Mouse (Mus musculus) embryonic facial prominence, embryonic 11.5 days (tissue): ENCODE measurements around the gene Tradd. TPM values are rescaled to one million over a fixed set of nuclear protein-coding genes. Genes with fewer than 3 reads are reported as not detected.

Experiments used
- ATAC-seq: fragments of 200-750 bp; cut with Nextera tagmentation; replicated peaks from 2 replicates; pipeline ENCODE4 v1.8.0; 2017; ENCODE audit warnings: low read depth; ENCODE audit not compliant: insufficient number of reproducible peaks, low FRiP score, low TSS enrichment
- DNase-seq: peaks from one replicate; pipeline ENCODE4 v3.0.0-alpha.2; 2015; ENCODE audit warnings: low spot score
- H3K27ac ChIP-seq: fragments of 300-500 bp; sonication (generic); replicated peaks from 2 replicates; pipeline ENCODE4 v1.5.1; 2014; ENCODE audit warnings: mild to moderate bottlenecking, low read depth, low read length, control low read depth
- H3K27me3 ChIP-seq: fragments of 300-500 bp; sonication (generic); 2 replicates; pipeline ENCODE4 v1.6.1; 2014; ENCODE audit warnings: mild to moderate bottlenecking, low read length, moderate library complexity, mixed read lengths; ENCODE audit not compliant: control insufficient read depth, insufficient read depth
- H3K36me3 ChIP-seq: fragments of 300-500 bp; sonication (generic); replicated peaks from 2 replicates; pipeline ENCODE4 v1.6.1; 2014; ENCODE audit warnings: low read depth, mild to moderate bottlenecking, low read length, moderate library complexity, mixed read lengths; ENCODE audit not compliant: control insufficient read depth, insufficient read depth
- H3K4me1 ChIP-seq: fragments of 300-500 bp; sonication (generic); 2 replicates; pipeline ENCODE4 v1.6.1; 2014; ENCODE audit warnings: low read length, mixed read lengths; ENCODE audit not compliant: control insufficient read depth, insufficient read depth
- H3K4me2 ChIP-seq: fragments of 300-500 bp; sonication (generic); 2 replicates; pipeline ENCODE4 v1.6.1; 2014; ENCODE audit warnings: low read depth, mild to moderate bottlenecking, control low read depth, low read length, moderate library complexity
- H3K4me3 ChIP-seq: fragments of 300-500 bp; sonication (generic); 2 replicates; pipeline ENCODE4 v1.5.1; 2014; ENCODE audit warnings: low read depth, low read length, control low read depth
- H3K9ac ChIP-seq: fragments of 300-500 bp; sonication (generic); replicated peaks from 2 replicates; pipeline ENCODE4 v1.6.1; 2014; ENCODE audit warnings: mild to moderate bottlenecking, control low read depth, low read length
- H3K9me3 ChIP-seq: fragments of 300-500 bp; sonication (generic); replicated peaks from 2 replicates; pipeline ENCODE4 v1.6.1; 2016; ENCODE audit warnings: mild to moderate bottlenecking, low read length, inconsistent platforms, mixed read lengths; ENCODE audit not compliant: control insufficient read depth
- WGBS: fragments of 180-500 bp; shearing (Covaris S2); extraction: QIAGEN DNeasy Blood & Tissue Kit; methylation state at CpG from one replicate; pipeline ENCODE4 v1.1.7; 2014; 5-methylcytosine and 5-hydroxymethylcytosine counted together
- polyA plus RNA-seq: library from polyadenylated mRNA; unstranded; fragments of >200 nt; fragmentation: Nextera tagmentation; extraction: Ambion mirVana; gene quantifications from 2 replicates; pipeline ENCODE4 v1.2.1, GENCODE M21; 2014

Gene Tradd
- polyA plus RNA-seq, 1 experiment from 2014 or later: 14.0 TPM

- 0 out of 2 replicates have a peak, but pooled peaks cover 2% of the 10 kb centered on the region for H3K36me3 ChIP-seq
Observed at GRCm38 (mm10) chr8:105307670-105308069, 43.3 kb upstream of the Tradd start.

GRCm38 (mm10) chr8:105306146-105306691, 41.8 kb upstream of the Tradd start:
- H3K4me3 ChIP-seq: peak overlapping the region; percentile 25
- ATAC-seq: peak; percentile 19

More at GRCm38 (mm10) chr8:105307670-105308069, 43.3 kb upstream of the Tradd start:
- H3K4me1 ChIP-seq: peaks cover 5% of the 10 kb centered on the region; the same call in 1 of the 2 replicates
- no peaks in the 10 kb centered on the region for H3K27me3 ChIP-seq
- H3K9me3 ChIP-seq: no peaks in the 10 kb centered on the region
- DNase-seq (no peak), ATAC-seq (no peak)
- H3K4me3 ChIP-seq: no peak overlapping the region
- H3K9ac ChIP-seq: no peak overlapping the region
- no peak overlapping the region for H3K4me2 ChIP-seq
- WGBS: 93% methylated on average over 13 of the region's 13 CpGs
- H3K27ac ChIP-seq: no peak overlapping the region

GRCm38 (mm10) chr8:105305211-105306145, 41.1 kb upstream of the Tradd start, which contains the start of gene Elmo3:
TSS of gene Elmo3 (plus strand) at chr8:105305601.
- peak within 1 kb of the TSS; percentile 56; the same call in 1 of the 2 replicates for H3K27ac ChIP-seq
- ATAC-seq (peak; percentile 66), DNase-seq (peak; percentile 67)
- H3K4me2 ChIP-seq: peak within 1 kb of the TSS; percentile 57
- H3K4me3 ChIP-seq: peak within 1 kb of the TSS; percentile 25
- 6% methylated on average over 26 of the region's 30 CpGs for WGBS
- H3K27me3 ChIP-seq: no peaks in the 10 kb centered on the region
- peaks cover 5% of the 10 kb centered on the region; the same call in 1 of the 2 replicates for H3K4me1 ChIP-seq
- peaks cover 7% of the 10 kb centered on the region; the same call in 1 of the 2 replicates for H3K36me3 ChIP-seq
- H3K9me3 ChIP-seq: no peaks in the 10 kb centered on the region
- H3K9ac ChIP-seq: peak within 1 kb of the TSS; percentile 53

More at GRCm38 (mm10) chr8:105306146-105306691, 41.8 kb upstream of the Tradd start:
- Histone ChIP-seq H3K27ac (0 out of 2 replicates have a peak overlapping the region, but pooled peaks have one; percentile 38), H3K36me3 (0 out of 2 replicates have a peak, but pooled peaks cover 6% of the 10 kb centered on the region), H3K4me2 (peak overlapping the region; percentile 57), H3K4me1 (peaks cover 5% of the 10 kb centered on the region; the same call in 1 of the 2 replicates), H3K27me3 (no peaks in the 10 kb centered on the region), H3K9me3 (no peaks in the 10 kb centered on the region), H3K9ac (peak overlapping the region; percentile 53)
- DNase-seq: peak; percentile 60
- 52% methylated on average over 5 of the region's 5 CpGs for WGBS

GRCm38 (mm10) chr8:105304325-105305210, 40.2 kb upstream of the Tradd start:
- no peak overlapping the region for H3K27ac ChIP-seq
- DNase-seq: no peak
- no peak overlapping the region for H3K9ac ChIP-seq
- H3K9me3 ChIP-seq: no peaks in the 10 kb centered on the region
- no peak for ATAC-seq
- H3K4me1 ChIP-seq: peaks cover 5% of the 10 kb centered on the region; the same call in 1 of the 2 replicates
- WGBS: 75% methylated on average over 9 of the region's 9 CpGs
- H3K4me2 ChIP-seq: no peak overlapping the region
- H3K4me3 ChIP-seq: no peak overlapping the region
- H3K27me3 ChIP-seq: no peaks in the 10 kb centered on the region
- H3K36me3 ChIP-seq: peaks cover 7% of the 10 kb centered on the region; the same call in 1 of the 2 replicates

GRCm38 (mm10) chr8:105303874-105304273, 39.5 kb upstream of the Tradd start:
- peaks cover 7% of the 10 kb centered on the region; the same call in 1 of the 2 replicates for H3K36me3 ChIP-seq
- H3K9me3 ChIP-seq: no peaks in the 10 kb centered on the region
- ATAC-seq (no peak), DNase-seq (no peak)
- no peak overlapping the region for H3K9ac ChIP-seq
- peaks cover 6% of the 10 kb centered on the region for H3K4me1 ChIP-seq
- no peaks in the 10 kb centered on the region for H3K27me3 ChIP-seq
- WGBS: 88% methylated on average over 9 of the region's 9 CpGs
- no peak overlapping the region for H3K4me3 ChIP-seq
- no peak overlapping the region for H3K27ac ChIP-seq
- no peak overlapping the region for H3K4me2 ChIP-seq

- DNase-seq (no peak), ATAC-seq (no peak)
- Histone ChIP-seq H3K36me3 (peaks cover 7% of the 10 kb centered on the region; the same call in 1 of the 2 replicates), H3K4me2 (no peak overlapping the region), H3K4me1 (peaks cover 10% of the 10 kb centered on the region), H3K27me3 (no peaks in the 10 kb centered on the region), H3K27ac (no peak overlapping the region), H3K9ac (no peak overlapping the region), H3K4me3 (no peak overlapping the region), H3K9me3 (no peaks in the 10 kb centered on the region)
- 91% methylated on average over 8 of the region's 8 CpGs for WGBS
Observed at GRCm38 (mm10) chr8:105303396-105303795, 39.0 kb upstream of the Tradd start.

GRCm38 (mm10) chr8:105299962-105300361, 35.6 kb upstream of the Tradd start:
- Histone ChIP-seq H3K27me3 (no peaks in the 10 kb centered on the region), H3K36me3 (peaks cover 7% of the 10 kb centered on the region; the same call in 1 of the 2 replicates), H3K4me1 (peaks cover 5% of the 10 kb centered on the region), H3K9me3 (no peaks in the 10 kb centered on the region), H3K27ac (no peak overlapping the region), H3K4me3 (no peak overlapping the region), H3K9ac (no peak overlapping the region), H3K4me2 (no peak overlapping the region)
- DNase-seq: no peak
- ATAC-seq: no peak
- WGBS: 95% methylated on average over 8 of the region's 8 CpGs
